Mouse (Mus musculus): ENCODE measurements around the gene Kif1b. TPM values are rescaled to one million over a fixed set of nuclear protein-coding genes. Genes with fewer than 3 reads are reported as not detected.

The Kif1b gene
- polyA plus RNA-seq, 1 experiment from 2014 or later = 224 TPM

GRCm38 (mm10) chr4:149255277-149256270 lies 51.9 kb downstream of the Kif1b start:
- H3K9ac ChIP-seq (replicated peaks; ENCODE audit: low read depth, low read length) = no peak overlapping the region
- ATAC-seq (ENCODE audit: low read depth) = peak; percentile 81
- WGBS = 7% methylated on average over 13 of the region's 13 CpGs
- H3K36me3 ChIP-seq (ENCODE audit: control insufficient read depth, insufficient read depth, low read length) = peaks cover 52% of the 10 kb centered on the region
- H3K4me3 ChIP-seq (ENCODE audit: low read depth, low read length) = no peak overlapping the region
- H3K27me3 ChIP-seq (ENCODE audit: control insufficient read depth, insufficient read depth, low read length) = no peaks in the 10 kb centered on the region
- H3K4me1 ChIP-seq (ENCODE audit: control insufficient read depth, insufficient read depth, low read length) = no peaks in the 10 kb centered on the region; the same call in 1 of the 2 replicates
- H3K27ac ChIP-seq (ENCODE audit: low read depth, low read length) = peak overlapping the region; percentile 64
- H3K9me3 ChIP-seq (ENCODE audit: control insufficient read depth, low read length) = no peaks in the 10 kb centered on the region
- no peak overlapping the region for H3K4me2 ChIP-seq (ENCODE audit: low read depth, low read length)

- ATAC-seq (ENCODE audit: low read depth) = no peak
- no peak overlapping the region for H3K4me2 ChIP-seq (ENCODE audit: low read depth, low read length)
- H3K9me3 ChIP-seq (ENCODE audit: control insufficient read depth, low read length) = no peaks in the 10 kb centered on the region
- no peak overlapping the region for H3K4me3 ChIP-seq (ENCODE audit: low read depth, low read length)
- H3K4me1 ChIP-seq (ENCODE audit: control insufficient read depth, insufficient read depth, low read length) = no peaks in the 10 kb centered on the region; the same call in 1 of the 2 replicates
- peaks cover 56% of the 10 kb centered on the region for H3K36me3 ChIP-seq (ENCODE audit: control insufficient read depth, insufficient read depth, low read length)
- peak overlapping the region; percentile 10; the same call in 1 of the 2 replicates for H3K27ac ChIP-seq (ENCODE audit: low read depth, low read length)
- WGBS = 27% methylated on average over 4 of the region's 4 CpGs
- no peak overlapping the region for H3K9ac ChIP-seq (replicated peaks; ENCODE audit: low read depth, low read length)
- no peaks in the 10 kb centered on the region for H3K27me3 ChIP-seq (ENCODE audit: control insufficient read depth, insufficient read depth, low read length)
These were observed 52.7 kb downstream of the Kif1b start for GRCm38 (mm10) chr4:149254827-149255226.

- Histone ChIP-seq H3K36me3 (ENCODE audit: control insufficient read depth, insufficient read depth, low read length) (peaks cover 60% of the 10 kb centered on the region), H3K4me1 (ENCODE audit: control insufficient read depth, insufficient read depth, low read length) (peaks cover 5% of the 10 kb centered on the region; the same call in 1 of the 2 replicates), H3K4me2 (ENCODE audit: low read depth, low read length) (no peak overlapping the region), H3K27ac (ENCODE audit: low read depth, low read length) (no peak overlapping the region), H3K4me3 (ENCODE audit: low read depth, low read length) (no peak overlapping the region), H3K9me3 (ENCODE audit: control insufficient read depth, low read length) (no peaks in the 10 kb centered on the region), H3K9ac (replicated peaks; ENCODE audit: low read depth, low read length) (no peak overlapping the region), H3K27me3 (ENCODE audit: control insufficient read depth, insufficient read depth, low read length) (no peaks in the 10 kb centered on the region)
- ATAC-seq (ENCODE audit: low read depth) = no peak
- WGBS = 95% methylated on average over 1 of the region's 1 CpGs
These were observed 58.2 kb downstream of the Kif1b start for GRCm38 (mm10) chr4:149249311-149249710.

- 41% methylated on average over 5 of the region's 5 CpGs for WGBS
- no peak overlapping the region for H3K9ac ChIP-seq (replicated peaks; ENCODE audit: low read depth, low read length)
- no peak for ATAC-seq (ENCODE audit: low read depth)
These were observed 59.7 kb downstream of the Kif1b start for GRCm38 (mm10) chr4:149247772-149248171.

GRCm38 (mm10) chr4:149247156-149247633 lies 60.3 kb downstream of the Kif1b start:
- peaks cover 55% of the 10 kb centered on the region for H3K36me3 ChIP-seq (ENCODE audit: control insufficient read depth, insufficient read depth, low read length)
- ATAC-seq (ENCODE audit: low read depth) = no peak

More at GRCm38 (mm10) chr4:149247772-149248171, 59.7 kb downstream of the Kif1b start:
- Histone ChIP-seq H3K4me3 (ENCODE audit: low read depth, low read length) (no peak overlapping the region), H3K27ac (ENCODE audit: low read depth, low read length) (peak overlapping the region; percentile 77), H3K36me3 (ENCODE audit: control insufficient read depth, insufficient read depth, low read length) (peaks cover 61% of the 10 kb centered on the region), H3K4me1 (ENCODE audit: control insufficient read depth, insufficient read depth, low read length) (peaks cover 5% of the 10 kb centered on the region; the same call in 1 of the 2 replicates), H3K9me3 (ENCODE audit: control insufficient read depth, low read length) (no peaks in the 10 kb centered on the region), H3K27me3 (ENCODE audit: control insufficient read depth, insufficient read depth, low read length) (no peaks in the 10 kb centered on the region), H3K4me2 (ENCODE audit: low read depth, low read length) (no peak overlapping the region)

GRCm38 (mm10) chr4:149246578-149247155 lies 60.8 kb downstream of the Kif1b start:
- Histone ChIP-seq H3K4me2 (ENCODE audit: low read depth, low read length) (no peak overlapping the region), H3K9ac (replicated peaks; ENCODE audit: low read depth, low read length) (no peak overlapping the region), H3K9me3 (ENCODE audit: control insufficient read depth, low read length) (no peaks in the 10 kb centered on the region), H3K27ac (ENCODE audit: low read depth, low read length) (peak overlapping the region; percentile 49; the same call in 1 of the 2 replicates), H3K36me3 (ENCODE audit: control insufficient read depth, insufficient read depth, low read length) (peaks cover 51% of the 10 kb centered on the region), H3K27me3 (ENCODE audit: control insufficient read depth, insufficient read depth, low read length) (no peaks in the 10 kb centered on the region), H3K4me1 (ENCODE audit: control insufficient read depth, insufficient read depth, low read length) (peaks cover 5% of the 10 kb centered on the region; the same call in 1 of the 2 replicates), H3K4me3 (ENCODE audit: low read depth, low read length) (no peak overlapping the region)
- ATAC-seq (ENCODE audit: low read depth) = no peak
- 15% methylated on average over 7 of the region's 7 CpGs for WGBS

More at GRCm38 (mm10) chr4:149247156-149247633, 60.3 kb downstream of the Kif1b start:
- H3K4me3 ChIP-seq (ENCODE audit: low read depth, low read length) = no peak overlapping the region
- H3K4me2 ChIP-seq (ENCODE audit: low read depth, low read length) = no peak overlapping the region
- H3K27ac ChIP-seq (ENCODE audit: low read depth, low read length) = peak overlapping the region; percentile 49
- no peaks in the 10 kb centered on the region for H3K9me3 ChIP-seq (ENCODE audit: control insufficient read depth, low read length)
- 15% methylated on average over 8 of the region's 8 CpGs for WGBS
- no peaks in the 10 kb centered on the region for H3K27me3 ChIP-seq (ENCODE audit: control insufficient read depth, insufficient read depth, low read length)
- H3K9ac ChIP-seq (replicated peaks; ENCODE audit: low read depth, low read length) = no peak overlapping the region
- peaks cover 5% of the 10 kb centered on the region; the same call in 1 of the 2 replicates for H3K4me1 ChIP-seq (ENCODE audit: control insufficient read depth, insufficient read depth, low read length)

- Histone ChIP-seq H3K36me3 (ENCODE audit: control insufficient read depth, insufficient read depth, low read length) (peaks cover 35% of the 10 kb centered on the region), H3K4me2 (ENCODE audit: low read depth, low read length) (no peak overlapping the region), H3K9ac (replicated peaks; ENCODE audit: low read depth, low read length) (no peak overlapping the region), H3K9me3 (ENCODE audit: control insufficient read depth, low read length) (no peaks in the 10 kb centered on the region), H3K4me3 (ENCODE audit: low read depth, low read length) (no peak overlapping the region), H3K27ac (ENCODE audit: low read depth, low read length) (no peak overlapping the region), H3K27me3 (ENCODE audit: control insufficient read depth, insufficient read depth, low read length) (no peaks in the 10 kb centered on the region), H3K4me1 (ENCODE audit: control insufficient read depth, insufficient read depth, low read length) (no peaks in the 10 kb centered on the region; the same call in 1 of the 2 replicates)
- WGBS = 95% methylated on average over 15 of the region's 15 CpGs
- no peak for ATAC-seq (ENCODE audit: low read depth)
These were observed 70.5 kb downstream of the Kif1b start for GRCm38 (mm10) chr4:149237011-149237410.

- no peaks in the 10 kb centered on the region for H3K27me3 ChIP-seq (ENCODE audit: control insufficient read depth, insufficient read depth, low read length)
- ATAC-seq (ENCODE audit: low read depth) = no peak
- no peak overlapping the region for H3K27ac ChIP-seq (ENCODE audit: low read depth, low read length)
- 16% methylated on average over 9 of the region's 9 CpGs for WGBS
- H3K4me1 ChIP-seq (ENCODE audit: control insufficient read depth, insufficient read depth, low read length) = no peaks in the 10 kb centered on the region; the same call in 1 of the 2 replicates
- H3K9ac ChIP-seq (replicated peaks; ENCODE audit: low read depth, low read length) = no peak overlapping the region
- H3K4me2 ChIP-seq (ENCODE audit: low read depth, low read length) = no peak overlapping the region
- H3K9me3 ChIP-seq (ENCODE audit: control insufficient read depth, low read length) = no peaks in the 10 kb centered on the region
- no peak overlapping the region for H3K4me3 ChIP-seq (ENCODE audit: low read depth, low read length)
- peaks cover 25% of the 10 kb centered on the region; the same call in 1 of the 2 replicates for H3K36me3 ChIP-seq (ENCODE audit: control insufficient read depth, insufficient read depth, low read length)
These were observed 73.6 kb downstream of the Kif1b start for GRCm38 (mm10) chr4:149233938-149234337.

All from neural tube, embryonic 14.5 days (tissue).